Mouse (Mus musculus) left cerebral cortex, adult 9 months (tissue): ENCODE data around the gene Tulp1.
A peak's percentile ranks its signal among the peaks of the same experiment; 100 is the strongest.
"Not testable (repeated sequence)": the region's sequence is repeated elsewhere in the genome, so short reads cannot be mapped to it uniquely, and the experiment has no call there.

Experiments
- DNase-seq, 2 experiments: peaks; one replicate each; pipeline ENCODE4 v3.0.0; 2022; ENCODE audit warnings: low spot score in 2 of 2

Tulp1 gene

DNA sequence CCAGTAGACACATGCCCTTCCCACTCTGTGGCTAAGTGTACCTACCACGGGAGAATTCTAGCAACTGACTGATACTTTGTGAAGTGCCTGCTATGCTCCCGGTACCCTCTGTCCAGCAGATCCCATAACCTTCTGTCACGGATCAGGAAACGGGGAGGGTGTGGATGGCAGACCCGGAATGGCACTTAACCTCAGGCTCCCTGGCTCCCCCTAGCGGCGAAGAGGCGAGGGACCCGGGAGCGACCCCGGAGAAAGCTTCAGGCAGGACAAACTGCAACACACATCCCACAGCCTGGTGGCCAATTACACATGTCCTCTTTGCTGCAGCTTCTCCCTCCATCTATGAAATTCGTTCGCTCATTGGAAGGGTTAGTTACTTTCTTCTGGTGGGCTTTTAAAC, 3.4 kb upstream of the Tulp1 start:
- peak in 1 of 2 experiments; percentile 51 for DNase-seq

DNA sequence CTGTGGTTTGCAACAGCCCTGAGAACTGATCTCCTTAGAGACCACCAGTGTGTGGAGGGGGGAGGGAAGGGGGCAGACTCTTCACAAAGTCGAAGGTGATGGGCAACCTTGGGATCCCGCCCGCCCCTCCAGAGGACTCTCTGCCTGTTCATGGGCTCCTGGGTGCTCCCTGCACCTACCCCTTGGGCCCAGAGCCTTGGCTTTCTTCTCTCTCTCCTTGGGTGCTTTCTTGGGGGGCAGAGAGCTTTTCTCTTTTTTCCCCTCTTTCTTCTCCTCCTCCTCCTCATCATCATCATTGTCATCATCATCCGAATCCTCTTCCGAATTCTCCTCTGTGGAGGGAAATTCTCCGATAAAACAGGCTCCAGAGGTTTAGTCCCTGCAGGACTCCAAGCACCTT, 1.5 kb downstream of the Tulp1 start:
- DNase-seq = no peak

DNA sequence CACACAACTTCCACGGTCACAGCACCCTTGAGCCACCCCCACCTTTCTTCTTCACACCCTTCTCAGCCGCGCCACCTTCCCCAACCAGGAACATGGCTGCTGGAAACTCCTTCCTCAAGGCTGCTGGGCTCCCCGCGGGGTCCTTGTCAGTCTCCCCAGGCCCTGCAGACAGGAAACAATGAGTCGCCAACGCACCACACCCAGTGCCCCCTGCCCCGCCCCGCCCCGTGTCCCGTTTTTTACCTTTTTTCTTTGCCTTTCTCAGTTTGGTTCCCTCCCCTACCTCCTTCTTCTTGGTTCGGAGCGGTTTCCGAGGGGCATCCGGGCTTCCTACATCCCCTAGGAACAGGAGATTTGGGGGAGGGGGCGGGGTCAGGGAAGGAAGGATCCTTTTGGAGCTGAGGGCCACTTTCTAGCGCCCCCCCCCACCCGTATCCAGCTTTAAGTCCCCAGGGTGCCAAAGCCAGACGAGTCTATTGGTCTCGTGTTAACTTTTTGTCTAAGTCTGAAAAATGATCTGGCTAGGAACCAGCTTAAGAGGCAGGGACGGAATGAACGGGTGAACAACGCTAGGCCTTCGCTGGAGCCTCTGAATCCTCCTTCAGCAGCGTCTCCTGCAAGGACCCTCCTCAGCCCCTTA, 2.2 kb downstream of the Tulp1 start:
- no peak for DNase-seq

DNA sequence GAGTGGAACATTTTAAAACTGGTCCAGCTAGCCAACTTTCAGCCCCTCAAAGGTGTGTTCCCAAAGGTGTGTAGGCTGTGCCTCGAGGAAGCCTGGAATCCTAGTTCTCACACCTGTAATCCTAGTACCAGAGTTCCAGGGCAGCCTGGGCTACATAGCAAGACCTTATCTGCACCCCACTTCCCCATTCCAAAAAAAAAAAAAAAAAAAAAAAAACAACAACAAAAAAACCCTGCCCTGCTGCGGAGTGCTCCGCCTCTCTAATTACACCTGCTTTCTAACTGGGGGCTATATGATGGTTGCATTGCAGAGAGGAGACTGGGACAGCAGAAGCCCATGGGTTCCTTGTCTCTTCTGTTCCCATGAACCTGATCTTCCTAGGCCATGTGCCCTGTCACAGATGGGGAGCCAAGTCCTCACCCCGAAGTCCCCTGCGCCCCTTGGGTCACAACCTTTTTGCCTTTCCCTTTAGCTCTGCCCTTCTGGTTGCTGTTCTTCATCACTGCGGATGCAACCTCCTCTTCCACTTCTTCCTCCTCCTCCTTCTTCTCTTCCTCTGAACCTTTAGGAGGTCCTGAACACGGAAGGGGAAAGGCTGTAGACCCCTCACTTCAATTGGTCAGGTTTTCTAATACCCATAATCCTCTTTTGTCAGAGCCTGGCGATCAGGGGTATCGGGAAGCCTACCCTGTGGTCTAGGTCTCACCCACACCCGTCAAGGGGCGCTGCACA, 2.9 kb downstream of the Tulp1 start:
- DNase-seq = no peak

DNA sequence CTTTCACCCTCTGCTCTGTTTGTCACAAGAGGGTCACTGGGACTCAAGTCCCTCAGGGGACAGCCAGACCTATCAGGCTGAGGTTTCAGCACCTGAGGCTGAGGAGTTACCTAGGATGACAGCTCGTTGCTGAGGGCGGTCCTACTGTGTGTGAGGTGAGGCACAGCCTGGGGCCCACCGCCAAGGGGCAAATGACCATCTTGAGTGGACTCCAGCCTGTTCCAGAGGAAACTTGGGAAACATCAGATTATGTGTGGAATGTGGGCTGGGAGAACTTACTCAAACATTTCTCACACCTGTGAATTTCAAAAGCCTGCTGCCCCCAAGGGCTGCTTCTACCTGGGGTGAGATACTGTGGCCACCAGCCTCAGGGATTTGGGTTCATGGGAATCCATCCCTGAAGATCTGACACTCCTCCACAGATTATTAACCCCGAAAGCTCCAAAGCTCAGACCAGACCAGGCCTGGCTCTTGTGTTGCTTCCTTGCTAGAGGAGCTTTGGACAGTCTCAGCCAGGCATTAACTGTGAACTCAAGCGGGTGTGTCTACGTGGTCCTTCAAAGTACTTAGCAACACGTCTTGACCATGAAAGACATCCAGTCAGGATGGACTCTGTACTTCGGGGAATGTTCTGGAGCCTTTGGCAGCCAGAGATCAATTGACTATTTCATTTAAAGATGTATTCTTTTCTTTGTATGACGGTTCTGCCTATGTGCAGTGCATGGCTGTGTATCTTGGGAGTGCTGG, 4.3 kb downstream of the Tulp1 start:
- no peak for DNase-seq

DNA sequence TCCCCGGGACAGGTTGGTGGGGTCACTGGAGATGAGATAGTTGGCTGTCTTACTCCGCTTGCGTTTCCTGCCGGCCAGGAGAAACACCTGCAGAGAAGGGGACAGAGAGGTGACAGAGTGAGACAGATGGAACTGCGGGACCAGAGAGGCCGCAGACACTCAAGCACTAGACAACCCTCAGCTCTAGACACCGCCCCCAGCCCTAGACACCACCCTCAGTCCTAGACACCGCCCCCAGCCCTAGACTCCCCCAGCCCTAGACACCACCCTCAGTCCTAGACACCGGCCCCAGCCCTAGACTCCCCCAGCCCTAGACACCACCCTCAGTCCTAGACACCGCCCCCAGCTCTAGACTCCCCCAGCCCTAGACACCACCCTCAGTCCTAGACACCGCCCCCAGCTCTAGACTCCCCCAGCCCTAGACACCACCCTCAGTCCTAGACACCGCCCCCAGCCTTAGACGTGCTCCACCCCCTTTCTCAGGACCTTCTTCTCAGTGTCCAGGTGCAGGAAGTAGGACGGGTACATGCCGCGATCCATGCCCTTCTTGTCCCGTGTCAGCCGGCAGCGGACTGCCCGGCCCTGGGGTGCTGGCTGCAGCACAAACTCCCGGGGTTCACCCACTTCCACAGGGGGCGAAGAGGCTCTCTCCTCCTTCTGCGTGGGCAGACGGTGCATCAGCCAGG, 6.3 kb downstream of the Tulp1 start:
- DNase-seq = not testable (repeated sequence)

DNA sequence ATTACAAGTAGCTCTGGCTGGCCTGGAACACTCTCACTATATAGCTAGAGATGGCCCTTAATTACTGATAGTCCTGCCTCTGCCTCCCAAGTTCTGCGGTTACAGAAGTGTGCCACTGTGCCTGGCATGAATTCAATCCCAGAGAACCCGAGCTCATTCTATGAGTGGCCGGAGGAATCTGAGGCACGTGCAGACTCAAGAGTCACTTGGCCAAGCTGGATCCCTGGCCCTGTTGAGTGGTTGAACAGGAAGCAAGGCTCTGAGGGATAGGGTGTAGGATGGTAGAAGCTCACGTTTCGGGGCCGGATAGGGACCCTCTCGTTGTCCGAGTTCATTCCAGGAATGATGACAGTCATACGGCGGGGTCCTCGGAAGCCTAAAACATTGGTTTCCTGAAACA, 9.2 kb downstream of the Tulp1 start:
- no peak for DNase-seq

DNA sequence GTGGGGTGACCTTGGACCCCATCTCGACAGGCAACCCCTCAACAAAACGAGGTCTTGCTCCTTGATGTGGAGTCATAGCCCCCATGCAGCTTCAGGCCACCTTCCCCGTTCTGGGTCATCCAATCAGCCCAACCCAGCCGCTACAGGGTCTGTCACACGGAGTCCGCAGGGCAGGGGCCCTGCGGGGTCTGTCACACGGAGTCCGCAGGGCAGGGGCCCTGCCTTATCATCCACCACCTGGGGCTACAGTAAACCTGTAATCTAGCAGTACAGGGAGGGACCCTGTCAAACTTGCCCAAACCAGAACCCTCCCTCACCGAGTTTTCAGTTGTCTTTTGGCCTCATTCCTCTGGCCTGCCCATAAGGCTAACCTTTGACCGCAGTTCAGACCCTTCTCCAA, 13.0 kb downstream of the Tulp1 start:
- no peak for DNase-seq

DNA sequence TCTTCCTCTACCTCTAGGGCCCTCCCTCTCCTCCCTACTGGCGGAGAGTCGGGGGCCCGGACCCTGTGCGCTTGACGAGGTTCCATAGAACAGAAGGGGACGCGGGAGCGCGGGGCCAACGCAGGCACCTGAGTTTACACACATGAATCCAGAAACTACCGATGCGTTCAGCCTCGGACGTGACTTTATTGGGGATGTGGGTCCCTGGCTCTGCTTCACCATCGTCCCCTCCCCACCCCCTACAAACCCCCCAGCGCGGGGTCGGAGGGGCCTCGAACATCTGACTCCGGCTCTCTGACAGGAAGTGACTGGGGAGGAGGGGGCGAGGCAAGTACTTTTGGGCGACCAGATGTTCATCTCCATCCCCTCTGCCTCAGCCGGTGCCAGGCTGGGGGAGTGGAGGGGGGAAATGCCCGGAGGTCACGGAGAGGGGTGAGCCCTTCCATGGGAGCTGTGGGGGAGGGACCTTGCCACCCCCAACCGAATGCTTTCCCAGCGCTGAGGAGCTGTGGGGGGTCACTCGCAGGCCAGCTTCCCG, 13.6 kb downstream of the Tulp1 start:
- no peak for DNase-seq

DNA sequence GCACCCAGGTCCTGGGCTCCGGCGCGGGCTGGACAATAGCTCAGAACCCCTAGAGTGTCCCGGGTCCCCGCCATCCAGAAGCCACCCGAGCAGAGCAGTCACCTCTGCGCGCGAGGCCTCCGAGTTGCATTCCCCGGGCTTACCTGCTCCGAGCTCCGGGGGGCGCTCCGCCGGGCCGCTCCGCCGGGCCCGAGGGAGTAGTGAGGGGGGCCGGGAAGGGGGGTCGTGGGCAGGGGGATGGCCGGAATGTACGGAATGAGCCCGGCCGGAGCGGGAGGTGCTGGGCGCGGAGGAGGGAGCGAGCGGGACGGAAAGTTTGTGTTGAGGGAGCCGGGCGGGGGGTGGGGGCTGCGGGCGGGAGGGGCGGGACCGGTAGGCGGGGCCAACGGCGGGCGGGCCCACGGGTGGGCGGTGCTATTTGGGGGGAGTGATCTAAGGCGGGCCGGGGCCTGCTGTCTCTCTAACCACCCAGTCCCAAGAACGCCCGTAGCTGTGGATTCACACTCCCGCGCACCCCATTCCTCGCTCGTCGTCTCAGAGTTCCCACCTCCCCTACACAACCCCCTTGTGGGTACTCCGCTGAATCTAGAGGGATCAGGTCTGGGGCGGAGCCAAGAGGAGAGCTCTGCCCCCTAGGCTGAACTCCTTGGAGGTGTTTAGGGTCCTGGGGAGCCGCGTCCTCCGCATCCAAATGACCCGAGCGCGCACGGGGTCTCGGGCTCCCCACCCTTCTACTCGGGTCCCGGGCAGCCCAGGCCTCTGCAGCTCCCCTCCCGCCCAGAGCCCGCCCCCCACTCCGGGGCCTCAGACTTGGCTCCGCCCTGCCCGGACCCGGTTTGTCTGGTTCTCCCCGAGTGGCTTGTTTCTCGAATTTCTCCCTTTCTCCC, 14.3 kb downstream of the Tulp1 start, which contains the start of gene Tead3:
Gene Tead3, minus strand, starts transcription at position 352 of the 887 bp plus-strand sequence.
- DNase-seq = no peak

DNA sequence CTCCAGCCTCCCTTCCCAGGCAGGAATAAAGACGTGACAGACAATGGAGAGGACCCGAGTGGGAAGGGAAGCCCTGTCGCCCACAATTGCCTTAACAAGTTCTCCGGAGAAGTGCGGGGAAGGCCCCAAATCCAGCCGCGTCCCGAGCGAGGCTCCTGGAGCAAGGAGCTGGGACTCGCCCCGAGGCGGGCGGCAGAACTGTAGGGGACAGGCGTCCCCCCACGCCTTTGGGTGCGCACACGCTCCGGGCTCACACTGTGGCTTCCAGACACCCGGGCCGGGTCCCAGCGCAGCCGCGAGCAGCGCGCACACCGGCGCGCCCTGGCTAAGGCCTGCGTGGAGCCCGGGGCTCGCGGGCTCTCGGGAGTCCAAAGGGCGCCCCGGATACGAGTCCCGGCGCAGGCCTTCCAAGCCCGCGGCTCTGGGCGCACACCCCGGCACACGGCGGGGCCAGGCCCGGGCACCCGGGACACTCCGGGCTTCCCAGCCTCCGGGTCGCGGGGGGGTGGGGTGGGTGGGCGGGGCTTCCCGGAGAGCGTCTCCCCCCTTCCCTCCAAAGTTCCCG, 15.0 kb downstream of the Tulp1 start:
- no peak for DNase-seq

DNA sequence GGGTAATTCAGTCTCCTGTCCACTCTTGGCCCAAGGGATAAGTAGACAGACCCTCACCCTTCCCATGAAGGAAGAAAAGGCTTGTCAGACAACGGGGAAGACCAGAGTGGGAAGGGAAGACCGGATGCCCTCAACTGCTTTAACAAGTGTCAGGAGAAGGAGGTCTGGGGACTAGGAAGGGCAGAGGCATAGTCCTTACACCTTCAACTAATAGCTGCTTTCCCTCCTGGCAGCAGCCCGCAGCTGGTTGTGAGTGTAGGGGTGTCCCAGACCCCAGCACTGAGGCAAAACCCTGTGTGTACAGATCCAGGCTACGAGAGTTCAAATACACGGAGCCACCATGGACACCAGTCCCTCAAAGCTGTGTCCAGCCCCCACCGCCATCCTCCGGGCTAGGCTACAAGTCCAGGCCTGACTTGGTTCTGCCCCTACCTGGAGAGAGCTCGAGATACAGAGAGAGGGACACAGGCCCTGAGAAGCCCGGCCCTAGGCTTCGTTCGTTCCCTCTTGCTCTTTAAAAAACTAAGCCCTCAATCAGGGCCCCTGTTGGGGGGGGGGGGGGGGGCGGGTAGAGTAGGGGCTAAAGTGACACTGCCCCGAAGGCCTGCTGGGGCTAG, 15.7 kb downstream of the Tulp1 start:
- no peak for DNase-seq

DNA sequence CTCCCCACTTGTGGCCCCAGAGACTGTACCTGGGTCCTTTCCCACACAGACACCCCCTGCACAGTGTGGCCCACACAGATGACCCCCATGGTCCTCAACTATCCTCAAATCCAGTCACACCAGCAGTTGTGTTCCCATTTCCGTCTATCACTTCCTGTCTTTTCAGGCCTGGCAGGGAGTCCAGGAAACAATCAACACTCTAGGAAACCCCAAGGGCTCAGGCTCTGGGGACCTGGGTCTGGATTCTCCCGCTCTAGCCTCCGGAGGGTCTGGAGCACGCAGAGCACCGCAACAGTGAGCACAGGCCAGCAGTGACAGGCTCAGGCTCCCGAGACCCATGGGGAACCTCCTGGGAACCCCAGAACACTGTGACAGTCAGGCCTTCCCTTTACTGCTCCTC, 16.8 kb downstream of the Tulp1 start:
- no peak for DNase-seq

DNA sequence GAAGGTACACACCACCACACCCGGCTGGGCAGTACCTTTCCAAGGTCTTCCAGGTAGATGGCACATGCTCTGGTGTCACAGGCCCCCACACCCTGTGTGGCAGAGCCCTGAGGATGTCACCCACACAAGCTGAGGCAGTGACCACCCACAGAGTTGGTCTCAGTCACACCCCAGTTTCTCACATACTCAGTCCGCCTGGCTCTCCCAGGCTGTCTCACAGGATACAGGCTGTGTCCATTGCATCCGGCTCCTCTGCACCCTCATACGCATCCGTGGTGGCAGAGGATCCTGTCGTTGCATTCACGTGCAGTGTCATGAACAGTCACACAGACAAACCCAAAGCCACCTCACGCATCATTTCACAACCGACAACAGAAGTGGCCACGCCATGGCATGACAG, 17.7 kb downstream of the Tulp1 start:
- no peak for DNase-seq

DNA sequence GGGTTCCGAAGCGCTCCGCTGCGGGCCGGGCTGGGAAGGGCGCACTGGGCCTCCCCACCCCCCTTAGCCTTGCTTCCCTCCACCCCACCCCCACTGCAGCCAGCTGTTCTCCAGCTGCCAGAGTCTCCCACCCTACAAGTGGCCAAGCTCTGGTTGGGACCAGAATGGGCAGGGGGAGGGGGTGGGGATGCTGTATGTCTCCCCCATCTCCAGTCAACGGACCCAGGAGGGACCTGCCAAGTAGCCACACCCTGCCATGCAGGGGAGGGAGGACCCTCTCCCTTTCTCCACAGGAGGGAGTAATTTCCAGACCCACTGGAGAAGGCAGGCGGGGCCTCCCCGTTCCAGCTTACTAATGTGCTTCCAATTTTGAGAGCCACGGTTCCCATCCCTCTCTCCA, 19.1 kb downstream of the Tulp1 start:
- no peak for DNase-seq

DNA sequence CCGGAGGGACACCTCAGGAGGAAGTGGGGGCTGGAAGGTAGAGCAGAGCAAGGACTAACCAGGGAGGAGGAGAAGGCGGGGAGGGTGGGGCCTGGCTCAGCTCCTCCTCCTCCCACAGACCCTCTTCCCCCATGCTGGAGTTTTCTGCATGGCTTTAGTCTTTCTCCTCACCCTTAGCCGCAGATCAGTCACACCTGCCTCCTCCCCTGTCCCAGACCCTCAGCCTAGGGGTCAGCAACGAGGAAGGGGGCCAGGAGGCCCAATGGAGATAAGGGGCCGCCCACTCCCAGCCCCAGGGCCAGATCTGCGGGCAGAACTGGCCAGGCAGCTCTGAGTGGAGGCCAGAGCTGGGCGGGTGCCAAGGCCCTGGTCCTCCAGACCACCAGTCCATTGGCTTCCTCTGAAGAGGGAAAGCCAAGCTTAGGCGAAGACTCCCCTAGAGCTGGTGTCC, 19.7 kb downstream of the Tulp1 start:
- DNase-seq = no peak

DNA sequence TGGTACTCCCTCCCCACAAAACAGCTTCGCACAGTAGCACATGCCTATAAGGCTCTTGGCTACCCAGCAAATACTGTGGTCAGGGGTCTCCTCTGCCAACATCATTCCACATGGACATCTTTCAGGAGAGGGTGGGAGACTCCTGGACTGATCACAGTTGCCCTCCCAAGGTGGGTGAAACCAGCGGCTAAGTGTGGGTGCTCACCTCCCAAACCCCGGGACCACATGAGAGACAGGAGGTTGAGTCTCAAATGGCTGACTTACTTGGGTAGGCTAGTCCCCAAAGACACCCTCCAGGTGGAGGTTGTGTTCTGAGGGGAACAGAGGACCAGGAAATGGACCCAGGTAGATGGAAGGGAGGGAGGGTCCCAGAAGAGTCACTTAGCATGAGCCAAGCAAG, 20.4 kb downstream of the Tulp1 start:
- no peak for DNase-seq

DNA sequence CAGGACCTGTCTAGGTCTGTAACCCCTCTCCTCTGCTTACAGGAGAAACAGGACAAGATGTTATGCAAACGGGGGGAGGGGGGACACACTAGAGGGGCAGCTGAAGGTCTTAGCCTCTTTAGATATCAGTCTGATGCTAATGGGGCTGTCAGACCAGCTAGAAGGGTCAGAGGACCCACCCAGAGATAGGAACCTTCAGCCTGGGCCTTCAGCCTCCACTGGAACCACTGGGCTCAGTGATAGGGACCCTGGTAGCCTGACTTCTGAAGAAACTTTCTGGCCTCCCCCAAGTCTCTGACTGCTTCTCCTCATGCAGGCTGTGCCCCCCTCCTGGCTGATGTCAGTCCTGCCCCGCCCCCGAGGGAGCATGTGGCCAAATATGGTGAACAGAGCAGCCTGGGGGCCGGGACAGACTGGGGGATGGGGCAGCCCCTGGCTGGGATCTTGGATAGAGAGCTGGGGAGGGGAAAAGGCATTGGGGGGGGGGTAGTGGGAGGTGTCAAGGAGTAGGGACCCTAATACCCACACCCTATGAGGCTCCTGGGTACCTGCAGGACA, 20.9 kb downstream of the Tulp1 start:
- no peak for DNase-seq

DNA sequence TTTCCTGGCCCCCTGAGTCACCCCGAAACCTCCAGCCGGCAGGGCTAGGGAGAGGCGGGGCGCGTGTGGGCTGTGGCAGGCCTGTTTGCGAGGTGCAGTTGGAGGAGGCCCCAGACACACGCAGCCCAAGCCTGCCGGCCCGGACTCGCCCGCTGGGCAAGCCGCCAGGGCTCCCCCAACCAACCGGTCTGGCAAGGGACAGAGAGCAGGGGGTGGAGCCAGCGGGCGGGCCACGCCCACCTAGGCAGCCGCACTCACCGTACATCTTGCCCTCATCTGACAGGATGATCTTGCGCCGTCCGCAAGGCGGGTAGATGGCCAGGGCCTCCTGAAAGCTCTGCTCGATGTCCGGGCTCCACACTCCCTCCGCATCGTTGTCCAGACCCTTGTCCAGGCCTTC, 23.9 kb downstream of the Tulp1 start:
- peak in 1 of 2 experiments; percentile 62 for DNase-seq

DNA sequence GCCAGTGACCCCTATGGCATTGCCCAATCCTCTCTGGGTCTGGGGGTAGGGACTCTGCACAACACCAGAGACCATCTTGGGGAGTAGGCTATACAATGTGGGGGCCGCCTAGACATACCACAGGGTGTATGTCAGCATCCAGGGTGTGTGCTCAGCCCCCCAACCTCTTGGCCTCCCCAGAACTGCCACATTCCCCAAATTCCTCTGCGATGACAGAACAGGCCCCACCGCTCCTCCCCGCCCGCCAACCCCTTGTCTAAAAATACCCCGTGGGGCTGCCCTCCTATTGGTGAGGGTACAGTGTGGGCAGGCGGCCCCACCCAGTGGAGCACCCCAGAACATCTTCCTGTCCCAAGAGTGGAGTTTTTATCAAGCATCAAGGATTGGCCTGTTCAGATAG, 24.4 kb downstream of the Tulp1 start:
- DNase-seq = no peak
